Mouse (Mus musculus): Measurements from ENCODE around the gene Gm17416. TPM values are rescaled to one million over a fixed set of nuclear protein-coding genes. Genes with fewer than 3 reads are reported as not detected.

The Gm17416 gene
- polyA plus RNA-seq, 1 experiment from 2014 or later = not detected

GRCm38 (mm10) chr2:152573484-152573883 lies 4.3 kb downstream of the Gm17416 start:
- no peak overlapping the region for H3K9ac ChIP-seq
- no peaks in the 10 kb centered on the region for H3K36me3 ChIP-seq
- no peak for ATAC-seq (ENCODE audit: low FRiP score, low read depth)
- H3K9me3 ChIP-seq = no peaks in the 10 kb centered on the region
- 92% methylated on average over 8 of the region's 8 CpGs for WGBS
- H3K27ac ChIP-seq (replicated peaks) = no peak overlapping the region
- H3K4me1 ChIP-seq (replicated peaks) = no peaks in the 10 kb centered on the region
- no peaks in the 10 kb centered on the region for H3K27me3 ChIP-seq
- H3K4me3 ChIP-seq = no peak overlapping the region
- H3K4me2 ChIP-seq = no peak overlapping the region

- no peaks in the 10 kb centered on the region for H3K27me3 ChIP-seq
- ATAC-seq (ENCODE audit: low FRiP score, low read depth) = no peak
- no peak within 1 kb of the TSS for H3K4me3 ChIP-seq
- WGBS = 71% methylated on average over 7 of the region's 7 CpGs
- no peaks in the 10 kb centered on the region for H3K9me3 ChIP-seq
- H3K4me2 ChIP-seq = no peak within 1 kb of the TSS
- H3K9ac ChIP-seq = no peak within 1 kb of the TSS
- no peak within 1 kb of the TSS for H3K27ac ChIP-seq (replicated peaks)
- no peaks in the 10 kb centered on the region for H3K36me3 ChIP-seq
- no peaks in the 10 kb centered on the region for H3K4me1 ChIP-seq (replicated peaks)
These were observed 11.0 kb downstream of the Gm17416 start, which contains the start of gene Defb19 for GRCm38 (mm10) chr2:152580107-152580506. Defb19 (minus strand) TSS chr2:152580312.

GRCm38 (mm10) chr2:152580612-152581011 lies 11.5 kb downstream of the Gm17416 start:
- no peaks in the 10 kb centered on the region for H3K36me3 ChIP-seq
- 85% methylated on average over 11 of the region's 11 CpGs for WGBS
- no peak overlapping the region for H3K27ac ChIP-seq (replicated peaks)
- no peaks in the 10 kb centered on the region for H3K4me1 ChIP-seq (replicated peaks)
- H3K4me3 ChIP-seq = no peak overlapping the region
- H3K9ac ChIP-seq = no peak overlapping the region
- no peaks in the 10 kb centered on the region for H3K9me3 ChIP-seq
- H3K27me3 ChIP-seq = no peaks in the 10 kb centered on the region
- no peak for ATAC-seq (ENCODE audit: low FRiP score, low read depth)
- no peak overlapping the region for H3K4me2 ChIP-seq

GRCm38 (mm10) chr2:152586926-152587560 lies 17.9 kb downstream of the Gm17416 start:
- no peak overlapping the region for H3K4me3 ChIP-seq
- no peak overlapping the region for H3K27ac ChIP-seq (replicated peaks)
- no peak overlapping the region for H3K9ac ChIP-seq
- WGBS = 81% methylated on average over 4 of the region's 4 CpGs
- H3K9me3 ChIP-seq = no peaks in the 10 kb centered on the region
- no peak for ATAC-seq (ENCODE audit: low FRiP score, low read depth)
- no peaks in the 10 kb centered on the region for H3K27me3 ChIP-seq
- H3K36me3 ChIP-seq = no peaks in the 10 kb centered on the region
- no peaks in the 10 kb centered on the region for H3K4me1 ChIP-seq (replicated peaks)
- no peak overlapping the region for H3K4me2 ChIP-seq

- Histone ChIP-seq H3K4me1 (replicated peaks) (no peaks in the 10 kb centered on the region), H3K4me2 (no peak overlapping the region), H3K4me3 (no peak overlapping the region), H3K27me3 (no peaks in the 10 kb centered on the region), H3K9ac (no peak overlapping the region), H3K36me3 (no peaks in the 10 kb centered on the region), H3K27ac (replicated peaks) (no peak overlapping the region), H3K9me3 (no peaks in the 10 kb centered on the region)
- no peak for ATAC-seq (ENCODE audit: low FRiP score, low read depth)
- 57% methylated on average over 2 of the region's 2 CpGs for WGBS
These were observed 19.3 kb downstream of the Gm17416 start for GRCm38 (mm10) chr2:152588450-152588849.

GRCm38 (mm10) chr2:152589021-152589420 lies 19.9 kb downstream of the Gm17416 start:
- Histone ChIP-seq H3K4me1 (replicated peaks) (no peaks in the 10 kb centered on the region), H3K4me2 (no peak overlapping the region), H3K27ac (replicated peaks) (no peak overlapping the region), H3K9me3 (no peaks in the 10 kb centered on the region), H3K27me3 (no peaks in the 10 kb centered on the region), H3K9ac (no peak overlapping the region), H3K4me3 (no peak overlapping the region), H3K36me3 (no peaks in the 10 kb centered on the region)
- ATAC-seq (ENCODE audit: low FRiP score, low read depth) = no peak
- 59% methylated on average over 6 of the region's 6 CpGs for WGBS

GRCm38 (mm10) chr2:152599299-152599698 lies 30.2 kb downstream of the Gm17416 start, which contains the start of gene Defb45:
Defb45 (minus strand) TSS chr2:152599399.
- 72% methylated on average over 7 of the region's 7 CpGs for WGBS
- H3K4me1 ChIP-seq (replicated peaks) = no peaks in the 10 kb centered on the region

GRCm38 (mm10) chr2:152600076-152600475 lies 30.9 kb downstream of the Gm17416 start:
- 64% methylated on average over 6 of the region's 6 CpGs for WGBS

More at GRCm38 (mm10) chr2:152599299-152599698, 30.2 kb downstream of the Gm17416 start, which contains the start of gene Defb45:
- Histone ChIP-seq H3K36me3 (no peaks in the 10 kb centered on the region), H3K9ac (no peak within 1 kb of the TSS), H3K9me3 (no peaks in the 10 kb centered on the region), H3K27me3 (no peaks in the 10 kb centered on the region), H3K4me3 (no peak within 1 kb of the TSS), H3K4me2 (no peak within 1 kb of the TSS), H3K27ac (replicated peaks) (no peak within 1 kb of the TSS)
- no peak for ATAC-seq (ENCODE audit: low FRiP score, low read depth)

GRCm38 (mm10) chr2:152601275-152601960 lies 32.3 kb downstream of the Gm17416 start:
- no peaks in the 10 kb centered on the region for H3K27me3 ChIP-seq
- ATAC-seq (ENCODE audit: low FRiP score, low read depth) = no peak
- no peaks in the 10 kb centered on the region for H3K36me3 ChIP-seq
- WGBS = 77% methylated on average over 4 of the region's 4 CpGs
- no peak overlapping the region for H3K27ac ChIP-seq (replicated peaks)
- H3K9me3 ChIP-seq = no peaks in the 10 kb centered on the region
- H3K4me2 ChIP-seq = no peak overlapping the region
- no peak overlapping the region for H3K4me3 ChIP-seq
- H3K9ac ChIP-seq = no peak overlapping the region
- no peaks in the 10 kb centered on the region for H3K4me1 ChIP-seq (replicated peaks)

More at GRCm38 (mm10) chr2:152600076-152600475, 30.9 kb downstream of the Gm17416 start:
- Histone ChIP-seq H3K27ac (replicated peaks) (no peak overlapping the region), H3K9me3 (no peaks in the 10 kb centered on the region), H3K4me2 (no peak overlapping the region), H3K4me3 (no peak overlapping the region), H3K4me1 (replicated peaks) (no peaks in the 10 kb centered on the region), H3K9ac (no peak overlapping the region), H3K36me3 (no peaks in the 10 kb centered on the region), H3K27me3 (no peaks in the 10 kb centered on the region)
- no peak for ATAC-seq (ENCODE audit: low FRiP score, low read depth)

- Histone ChIP-seq H3K4me1 (replicated peaks) (no peaks in the 10 kb centered on the region), H3K4me3 (no peak within 1 kb of the TSS), H3K36me3 (no peaks in the 10 kb centered on the region), H3K27me3 (no peaks in the 10 kb centered on the region), H3K4me2 (no peak within 1 kb of the TSS), H3K9ac (no peak within 1 kb of the TSS), H3K9me3 (no peaks in the 10 kb centered on the region), H3K27ac (replicated peaks) (no peak within 1 kb of the TSS)
- ATAC-seq (ENCODE audit: low FRiP score, low read depth) = no peak
- 86% methylated on average over 15 of the region's 15 CpGs for WGBS
These were observed 34.9 kb downstream of the Gm17416 start, which contains the start of gene Defb36 for GRCm38 (mm10) chr2:152604057-152604456. Defb36 (plus strand) TSS chr2:152604327.

- Histone ChIP-seq H3K4me3 (no peak overlapping the region), H3K9ac (no peak overlapping the region), H3K36me3 (no peaks in the 10 kb centered on the region), H3K27me3 (no peaks in the 10 kb centered on the region), H3K9me3 (no peaks in the 10 kb centered on the region), H3K4me1 (replicated peaks) (no peaks in the 10 kb centered on the region), H3K27ac (replicated peaks) (no peak overlapping the region), H3K4me2 (no peak overlapping the region)
- no peak for ATAC-seq (ENCODE audit: low FRiP score, low read depth)
- 72% methylated on average over 6 of the region's 6 CpGs for WGBS
These were observed 38.6 kb downstream of the Gm17416 start for GRCm38 (mm10) chr2:152607746-152608145.

GRCm38 (mm10) chr2:152608719-152609118 lies 39.6 kb downstream of the Gm17416 start:
- H3K36me3 ChIP-seq = no peaks in the 10 kb centered on the region
- no peak overlapping the region for H3K27ac ChIP-seq (replicated peaks)
- H3K27me3 ChIP-seq = no peaks in the 10 kb centered on the region
- H3K4me1 ChIP-seq (replicated peaks) = no peaks in the 10 kb centered on the region
- H3K9ac ChIP-seq = no peak overlapping the region
- no peak overlapping the region for H3K4me3 ChIP-seq
- no peak overlapping the region for H3K4me2 ChIP-seq
- 94% methylated on average over 1 of the region's 1 CpGs for WGBS
- H3K9me3 ChIP-seq = no peaks in the 10 kb centered on the region
- ATAC-seq (ENCODE audit: low FRiP score, low read depth) = no peak

Data from hindbrain, embryonic 15.5 days (tissue).